Mouse (Mus musculus) sigmoid colon, adult 10 weeks (tissue): ENCODE measurements around the gene Krt36. TPM values are rescaled to one million over a fixed set of nuclear protein-coding genes. Genes with fewer than 3 reads are reported as not detected.

Experiments used
- polyA plus RNA-seq: library from polyadenylated mRNA; stranded (reverse); fragments of 350-450 nt; fragmentation: Illumina TruSeq; extraction: RNeasy Lipid Tissue Mini Kit (QIAGEN cat#74804); gene quantifications from one replicate; pipeline ENCODE4 v1.2.3, GENCODE M21; 2014; ENCODE audit warnings: low read depth, low replicate concordance

Gene Krt36
- polyA plus RNA-seq = not detected

DNA sequence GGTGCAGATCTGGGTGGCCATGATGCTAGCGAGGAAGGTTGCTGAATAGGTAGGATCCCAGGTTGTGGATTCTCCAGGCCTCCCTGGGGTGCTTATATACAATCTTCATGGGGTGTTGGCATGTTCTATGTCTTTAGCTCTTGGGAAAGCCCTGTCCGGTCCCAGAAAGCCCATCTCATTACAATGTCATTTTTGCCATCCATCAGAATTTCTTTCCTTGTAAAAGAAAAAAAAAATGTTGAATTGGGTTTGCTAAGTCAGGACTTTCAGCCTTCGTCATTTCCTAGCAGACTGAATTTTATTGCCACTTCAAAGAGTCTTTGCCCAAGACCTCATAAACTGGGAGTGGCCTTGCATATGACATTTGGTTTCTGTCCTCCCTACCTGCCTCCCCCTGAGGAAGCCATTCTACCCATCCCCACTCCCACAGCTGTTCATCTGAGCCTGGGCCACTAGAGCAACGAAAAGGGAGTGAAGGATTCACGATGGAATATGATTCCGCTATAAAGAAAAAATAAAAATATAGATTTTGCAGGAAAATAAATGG lies at the start of gene Krt36:
Krt36 (minus strand) TSS at position 51 of the 547 bp plus-strand sequence.

DNA sequence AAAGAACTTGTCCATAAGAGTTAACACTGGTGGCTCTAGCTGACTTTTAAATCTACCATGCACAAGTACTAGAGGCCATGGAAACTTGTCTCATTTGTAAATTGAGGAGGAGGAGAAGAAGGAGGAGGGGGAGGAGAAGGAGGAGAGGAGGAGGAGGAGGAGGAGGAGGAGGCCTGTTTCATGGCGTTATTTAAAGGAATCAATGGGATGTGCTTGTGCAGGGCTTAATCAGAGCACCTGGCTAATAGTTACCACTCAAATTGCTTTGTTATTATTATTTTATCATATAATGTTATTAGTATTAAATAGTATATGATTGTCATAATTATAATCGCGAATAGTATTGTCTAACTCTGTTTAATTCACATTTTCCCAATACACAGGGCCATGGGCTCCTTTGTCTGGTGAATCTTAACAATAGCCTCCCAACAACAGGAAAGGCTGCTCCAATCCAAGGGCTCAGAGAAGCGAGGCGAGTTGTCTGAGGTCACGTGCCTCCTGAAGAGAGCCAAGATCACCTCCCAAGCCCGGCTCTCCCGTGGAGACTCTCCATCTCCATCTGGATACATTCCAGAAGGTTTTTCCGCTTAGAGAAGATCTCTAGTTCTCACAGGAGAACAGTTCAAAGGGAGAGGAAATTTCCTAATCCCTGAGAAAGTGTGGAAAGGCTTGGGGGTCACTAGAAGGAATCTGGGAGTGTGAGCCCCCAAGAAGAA lies 43.3 kb upstream of the Krt36 start, which contains the start of gene Krt19:
Krt19 (minus strand) TSS at position 51 of the 716 bp plus-strand sequence.

DNA sequence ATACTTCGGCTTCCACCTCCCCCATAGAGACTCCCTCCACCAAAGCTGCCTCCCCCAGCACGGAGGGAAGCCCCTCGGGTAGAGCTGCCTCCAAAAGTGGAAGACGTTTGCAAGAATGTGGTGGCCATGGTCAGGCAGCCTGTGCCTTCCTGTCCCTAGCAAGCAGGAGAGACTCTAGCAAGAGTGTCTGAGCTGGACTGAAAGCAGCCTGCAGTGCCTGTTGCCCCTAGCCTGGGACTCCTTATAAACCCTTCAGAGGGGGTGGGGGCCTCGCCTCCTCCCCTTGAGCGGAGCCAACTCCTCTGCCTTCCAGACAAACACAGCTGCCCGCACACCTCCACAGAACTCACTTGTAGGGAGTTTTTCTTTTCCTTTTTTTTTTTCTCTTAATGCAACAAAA lies 30.3 kb upstream of the Krt36 start, which contains the start of gene Krt15:
Krt15 (minus strand) TSS at position 198 of the 400 bp plus-strand sequence.

GRCm38 (mm10) chr11:100121466-100121865 lies 16.0 kb upstream of the Krt36 start, which contains the start of gene Krt13:
Gene Krt13 (minus strand): TSS chr11:100121566.

GRCm38 (mm10) chr11:100096141-100096540 lies 9.3 kb downstream of the Krt36 start, which contains the start of gene Krt35:
Gene Krt35 (minus strand): TSS chr11:100096241.

GRCm38 (mm10) chr11:100087861-100088260 lies 17.6 kb downstream of the Krt36 start, which contains the start of gene Krt32:
Gene Krt32 (minus strand): TSS chr11:100088226.

Other genes starting within 250 kb of the Krt36 start
- not detected for gene Gm11568, start 247.7 kb downstream of the Krt36 start, polyA plus RNA-seq
- not detected for gene Gm11559, start 241.2 kb downstream of the Krt36 start, polyA plus RNA-seq
- gene Krtap9-1, start 232.2 kb downstream of the Krt36 start, polyA plus RNA-seq = not detected
- not detected for gene Gm11567, start 226.4 kb downstream of the Krt36 start, polyA plus RNA-seq
- not detected for gene Krtap31-1, start 197.7 kb downstream of the Krt36 start, polyA plus RNA-seq
- gene Gm11565, start 190.9 kb downstream of the Krt36 start, polyA plus RNA-seq = not detected
- gene Krtap31-2, start 169.3 kb downstream of the Krt36 start, polyA plus RNA-seq = not detected
- not detected for gene Krtap9-5, start 157.2 kb downstream of the Krt36 start, polyA plus RNA-seq
- not detected for gene Krtap29-1, start 126.6 kb downstream of the Krt36 start, polyA plus RNA-seq
- not detected for gene Krtap16-1, start 119.0 kb downstream of the Krt36 start, polyA plus RNA-seq
- not detected for gene Krtap17-1, start 111.6 kb downstream of the Krt36 start, polyA plus RNA-seq
- not detected for gene Krt33a, start 89.4 kb downstream of the Krt36 start, polyA plus RNA-seq
- gene Krt33b, start 75.8 kb downstream of the Krt36 start, polyA plus RNA-seq = not detected
- gene Krt34, start 64.1 kb downstream of the Krt36 start, polyA plus RNA-seq = not detected
- not detected for gene Krt31, start 55.1 kb downstream of the Krt36 start, polyA plus RNA-seq
- not detected for gene Krt32, start 17.4 kb downstream of the Krt36 start, polyA plus RNA-seq
- gene Krt35, start 9.4 kb downstream of the Krt36 start, polyA plus RNA-seq = not detected
- gene Krt13, start 15.9 kb upstream of the Krt36 start, polyA plus RNA-seq = not detected
- not detected for gene Krt15, start 30.3 kb upstream of the Krt36 start, polyA plus RNA-seq
- 104 TPM for gene Krt19, start 43.0 kb upstream of the Krt36 start, polyA plus RNA-seq
- gene Krt9, start 87.6 kb upstream of the Krt36 start, polyA plus RNA-seq = not detected
- gene Krt14, start 101.9 kb upstream of the Krt36 start, polyA plus RNA-seq = not detected
- not detected for gene Krt16, start 143.3 kb upstream of the Krt36 start, polyA plus RNA-seq
- not detected for gene Krt17, start 155.4 kb upstream of the Krt36 start, polyA plus RNA-seq
- gene Krt42, start 164.2 kb upstream of the Krt36 start, polyA plus RNA-seq = not detected
- 1,895 TPM for gene Eif1, start 214.3 kb upstream of the Krt36 start, polyA plus RNA-seq
- gene Gast, start 228.8 kb upstream of the Krt36 start, polyA plus RNA-seq = not detected